Mouse (Mus musculus) erythroid progenitor cell, adult 5-6 weeks (primary cell): ENCODE results near the gene Timp3. TPM values are rescaled to one million over a fixed set of nuclear protein-coding genes. Genes with fewer than 3 reads are reported as not detected.

Experiments used
- ATAC-seq: replicated peaks from 2 replicates; pipeline ENCODE4 v1.8.0; 2016; ENCODE audit warnings: moderate number of reproducible peaks, mild to moderate bottlenecking, moderate TSS enrichment, inconsistent platforms; ENCODE audit not compliant: poor library complexity, low FRiP score, severe bottlenecking
- total RNA-seq, 2 experiments: library from RNA; stranded (forward) in 1 of 2; stranded (reverse) in 1 of 2; fragments of 150-400 nt in 1 of 2; fragments of 186-747, 209-891 nt in 1 of 2; gene quantifications; 2 replicates each; pipeline versions ENCODE4 v1.2.3 to v1.2.4; 2015 to 2017; ENCODE audit warnings: low replicate concordance in 2 of 2

Timp3 gene
- total RNA-seq, 2 experiments from 2014 or later, result not detected

GRCm38 (mm10) chr10:86322006-86322405 lies 21.8 kb downstream of the Timp3 start:
- no peak for ATAC-seq

- no peak for ATAC-seq
Observed at GRCm38 (mm10) chr10:86323275-86323994, 23.3 kb downstream of the Timp3 start.

- ATAC-seq, result no peak
Observed at GRCm38 (mm10) chr10:86325272-86325671, 25.1 kb downstream of the Timp3 start.

GRCm38 (mm10) chr10:86328143-86328542 lies 28.0 kb downstream of the Timp3 start:
- no peak for ATAC-seq

GRCm38 (mm10) chr10:86328691-86329090 lies 28.5 kb downstream of the Timp3 start:
- ATAC-seq, result no peak

GRCm38 (mm10) chr10:86329241-86329882 lies 29.2 kb downstream of the Timp3 start:
- ATAC-seq, result no peak

- ATAC-seq, result no peak
Observed at GRCm38 (mm10) chr10:86330993-86331680, 31.0 kb downstream of the Timp3 start.

- ATAC-seq, result no peak
Observed at GRCm38 (mm10) chr10:86331681-86332281, 31.6 kb downstream of the Timp3 start.

GRCm38 (mm10) chr10:86332942-86333341 lies 32.8 kb downstream of the Timp3 start:
- no peak for ATAC-seq

- no peak for ATAC-seq
Observed at GRCm38 (mm10) chr10:86334581-86334980, 34.4 kb downstream of the Timp3 start.

- no peak for ATAC-seq
Observed at GRCm38 (mm10) chr10:86336506-86336905, 36.3 kb downstream of the Timp3 start.

GRCm38 (mm10) chr10:86337239-86337638 lies 37.1 kb downstream of the Timp3 start:
- ATAC-seq, result no peak

GRCm38 (mm10) chr10:86338121-86338715 lies 38.0 kb downstream of the Timp3 start:
- ATAC-seq, result no peak

GRCm38 (mm10) chr10:86339121-86339520 lies 38.9 kb downstream of the Timp3 start:
- ATAC-seq, result no peak

- no peak for ATAC-seq
Observed at GRCm38 (mm10) chr10:86339649-86340379, 39.6 kb downstream of the Timp3 start.

GRCm38 (mm10) chr10:86340421-86340820 lies 40.2 kb downstream of the Timp3 start:
- ATAC-seq, result no peak

- ATAC-seq, result no peak
Observed at GRCm38 (mm10) chr10:86340991-86341527, 40.9 kb downstream of the Timp3 start.

GRCm38 (mm10) chr10:86341589-86341988 lies 41.4 kb downstream of the Timp3 start:
- ATAC-seq, result no peak

- no peak for ATAC-seq
Observed at GRCm38 (mm10) chr10:86342151-86342550, 42.0 kb downstream of the Timp3 start.
